Mouse (Mus musculus) heart, embryonic 16.5 days (tissue): ENCODE results near the gene Fam173a. TPM values are rescaled to one million over a fixed set of nuclear protein-coding genes. Genes with fewer than 3 reads are reported as not detected.
"Not testable (repeated sequence)": the region's sequence is repeated elsewhere in the genome, so short reads cannot be mapped to it uniquely, and the experiment has no call there.

Experiments used
- ATAC-seq: fragments of 200-750 bp; cut with Nextera tagmentation; replicated peaks from 2 replicates; pipeline ENCODE4 v1.8.0; 2017; ENCODE audit warnings: moderate number of reproducible peaks; ENCODE audit not compliant: insufficient read depth, low FRiP score; ENCODE audit errors: extremely low read depth
- H3K27ac ChIP-seq: fragments of 300-500 bp; sonication (generic); 2 replicates; pipeline ENCODE4 v1.5.1; 2014; ENCODE audit warnings: mild to moderate bottlenecking, low read length, control low read depth, moderate library complexity
- H3K27me3 ChIP-seq: fragments of 300-500 bp; sonication (generic); 2 replicates; pipeline ENCODE4 v1.6.1; 2014; ENCODE audit warnings: low read length, mixed read lengths; ENCODE audit not compliant: control insufficient read depth, insufficient read depth
- H3K36me3 ChIP-seq: fragments of 300-500 bp; sonication (generic); 2 replicates; pipeline ENCODE4 v1.6.1; 2014; ENCODE audit not compliant: control insufficient read depth, insufficient read depth
- H3K4me1 ChIP-seq: fragments of 300-500 bp; sonication (generic); 2 replicates; pipeline ENCODE4 v1.6.1; 2014; ENCODE audit warnings: low read length, mixed read lengths; ENCODE audit not compliant: control insufficient read depth, insufficient read depth
- H3K4me2 ChIP-seq: fragments of 300-500 bp; sonication (generic); 2 replicates; pipeline ENCODE4 v1.6.1; 2014; ENCODE audit warnings: low read depth, mild to moderate bottlenecking, control low read depth, low read length
- H3K4me3 ChIP-seq: fragments of 300-500 bp; sonication (generic); 2 replicates; pipeline ENCODE4 v1.5.1; 2014; ENCODE audit warnings: mild to moderate bottlenecking, control low read depth, low read length
- H3K9ac ChIP-seq: fragments of 300-500 bp; sonication (generic); 2 replicates; pipeline ENCODE4 v1.6.1; 2014; ENCODE audit warnings: low read length, control low read depth
- H3K9me3 ChIP-seq: fragments of 300-500 bp; sonication (generic); replicated peaks from 2 replicates; pipeline ENCODE4 v1.6.1; 2016; ENCODE audit warnings: low read length; ENCODE audit not compliant: control insufficient read depth
- WGBS: fragments of 180-500 bp; shearing (Covaris S2); extraction: QIAGEN DNeasy Blood & Tissue Kit; methylation state at CpG from one replicate; pipeline ENCODE4 v1.1.7; 2014; 5-methylcytosine and 5-hydroxymethylcytosine counted together
- microRNA-seq: library from miRNA; unstranded; fragments of <30 nt; microRNA quantifications from one replicate; pipeline ENCODE4, GENCODE M21; 2017
- polyA plus RNA-seq: library from polyadenylated mRNA; unstranded; fragments of >200 nt; fragmentation: Nextera tagmentation; extraction: Ambion mirVana; gene quantifications from 2 replicates; pipeline ENCODE4 v1.2.1, GENCODE M21; 2015

The Fam173a gene
- polyA plus RNA-seq, 1 experiment from 2014 or later = 65.1 TPM

DNA sequence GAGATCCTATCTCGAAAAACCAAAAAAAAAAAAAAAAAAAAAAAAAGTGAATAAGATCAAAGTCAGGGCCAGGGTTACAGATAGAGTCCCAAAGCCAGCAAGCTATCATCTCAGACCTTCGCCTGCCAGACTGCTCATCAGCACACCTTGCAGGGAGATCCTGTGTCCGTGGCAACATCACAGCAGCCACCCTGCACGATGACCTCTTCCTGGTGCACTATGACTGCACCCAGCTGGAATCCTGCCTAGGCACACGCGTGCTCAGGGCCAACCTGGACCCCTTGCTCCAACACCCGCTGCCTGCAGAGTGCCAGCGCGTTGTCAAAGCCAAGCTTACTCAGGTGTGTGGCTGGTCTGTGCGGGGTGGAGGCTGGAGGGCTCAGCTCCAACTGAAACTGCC lies 48.4 kb downstream of the Fam173a start:
- no peak overlapping the region for H3K27ac ChIP-seq
- no peaks in the 10 kb centered on the region for H3K36me3 ChIP-seq
- H3K9me3 ChIP-seq = no peaks in the 10 kb centered on the region
- H3K4me3 ChIP-seq = no peak overlapping the region
- no peak overlapping the region for H3K9ac ChIP-seq
- no peak for ATAC-seq
- H3K4me2 ChIP-seq = no peak overlapping the region
- WGBS = 69% methylated on average over 10 of the region's 10 CpGs
- H3K27me3 ChIP-seq = no peaks in the 10 kb centered on the region
- no peaks in the 10 kb centered on the region for H3K4me1 ChIP-seq

DNA sequence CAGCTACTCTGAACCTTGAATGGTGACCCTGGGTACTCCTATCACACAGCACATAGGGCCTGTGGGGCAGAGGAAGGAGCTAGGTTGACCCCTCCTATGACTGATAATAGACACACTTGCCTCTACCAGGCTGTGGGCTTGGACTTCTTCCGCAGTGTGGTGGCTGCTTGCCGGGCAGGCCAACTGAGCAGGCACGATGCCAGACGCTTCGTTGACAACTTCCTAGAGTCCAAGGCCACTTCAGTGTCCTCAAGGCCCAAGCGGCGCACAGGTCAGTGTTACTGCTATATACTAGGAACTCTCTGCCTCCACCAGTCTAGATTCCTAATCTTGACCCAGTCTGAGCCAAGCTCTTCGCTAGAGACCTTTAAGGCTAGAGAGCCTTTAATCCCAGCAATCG lies 48.9 kb downstream of the Fam173a start:
- Histone ChIP-seq H3K9me3 (no peaks in the 10 kb centered on the region), H3K9ac (no peak overlapping the region), H3K36me3 (no peaks in the 10 kb centered on the region), H3K4me1 (no peaks in the 10 kb centered on the region), H3K27ac (no peak overlapping the region), H3K27me3 (no peaks in the 10 kb centered on the region), H3K4me2 (no peak overlapping the region), H3K4me3 (no peak overlapping the region)
- ATAC-seq = no peak
- 81% methylated on average over 9 of the region's 9 CpGs for WGBS

DNA sequence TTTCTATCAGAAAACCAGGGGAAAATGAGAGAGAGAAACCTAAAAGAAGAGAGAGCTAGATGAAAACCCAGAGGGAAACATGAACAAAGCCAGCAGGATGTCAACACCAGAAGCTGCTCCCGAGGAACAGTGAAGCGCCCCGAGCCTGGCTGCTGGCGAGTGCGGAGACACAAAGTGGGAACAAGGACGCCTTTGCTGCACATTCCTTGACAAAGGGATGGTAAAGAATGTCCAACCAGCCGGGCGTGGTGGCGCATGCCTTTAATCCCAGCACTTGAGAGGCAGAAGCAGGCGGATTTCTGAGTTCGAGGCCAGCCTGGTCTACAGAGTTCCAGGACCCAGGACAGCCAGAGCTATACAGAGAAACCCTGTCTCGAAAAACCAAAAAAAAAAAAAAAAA lies 51.2 kb downstream of the Fam173a start:
- H3K36me3 ChIP-seq, H3K4me2 ChIP-seq, H3K9ac ChIP-seq, H3K27me3 ChIP-seq, ATAC-seq, H3K9me3 ChIP-seq, H3K4me3 ChIP-seq, H3K4me1 ChIP-seq, H3K27ac ChIP-seq: not testable (repeated sequence)
- 55% methylated on average over 12 of the region's 12 CpGs for WGBS

Small RNAs within 50 kb of the gene (microRNA-seq; reads per million reads assigned to microRNA genes)
- gene Gm25083 (not detected), gene Mir3082 (not detected), gene Mir6966 (0.79 reads per million)

Other genes starting within 250 kb of the Fam173a start
- gene Sox8, start 222.2 kb downstream of the Fam173a start, polyA plus RNA-seq = 0.54 and 0.82 TPM in 2 replicates
- 36.9 and 39.8 TPM in 2 replicates for gene Lmf1, start 213.8 kb downstream of the Fam173a start, polyA plus RNA-seq
- 0.60 and 2.2 TPM in 2 replicates for gene Gng13, start 75.7 kb downstream of the Fam173a start, polyA plus RNA-seq
- 16.7 and 17.2 TPM in 2 replicates for gene Chtf18, start 65.5 kb downstream of the Fam173a start, polyA plus RNA-seq
- gene Rpusd1, start 65.2 kb downstream of the Fam173a start, polyA plus RNA-seq = 12.7 and 13.7 TPM in 2 replicates
- 0.16 TPM in 2 replicates for gene Mslnl, start 56.9 kb downstream of the Fam173a start, polyA plus RNA-seq
- gene Msln, start 38.5 kb downstream of the Fam173a start, polyA plus RNA-seq = 50.0 and 51.1 TPM in 2 replicates
- gene Narfl, start 19.1 kb downstream of the Fam173a start, polyA plus RNA-seq = 38.3 and 39.7 TPM in 2 replicates
- 51.4 and 55.2 TPM in 2 replicates for gene Haghl, start 7.2 kb downstream of the Fam173a start, polyA plus RNA-seq
- 0.53 and 0.80 TPM in 2 replicates for gene Ccdc78, start 6.3 kb downstream of the Fam173a start, polyA plus RNA-seq
- gene AC134908.4, start 2.8 kb upstream of the Fam173a start, polyA plus RNA-seq = 0.26 and 0.54 TPM in 2 replicates
- 25.6 and 26.9 TPM in 2 replicates for gene Metrn, start 4.2 kb upstream of the Fam173a start, polyA plus RNA-seq
- gene Fbxl16, start 16.2 kb upstream of the Fam173a start, polyA plus RNA-seq = 0.75 and 0.81 TPM in 2 replicates
- 18.7 and 19.8 TPM in 2 replicates for gene Wdr24, start 30.7 kb upstream of the Fam173a start, polyA plus RNA-seq
- 35.0 and 36.6 TPM in 2 replicates for gene Jmjd8, start 36.0 kb upstream of the Fam173a start, polyA plus RNA-seq
- gene Stub1, start 40.5 kb upstream of the Fam173a start, polyA plus RNA-seq = 292 and 304 TPM in 2 replicates
- gene Rhbdl1, start 44.4 kb upstream of the Fam173a start, polyA plus RNA-seq = 1.6 and 1.7 TPM in 2 replicates
- 2.0 and 2.5 TPM in 2 replicates for gene Gm20683, start 48.9 kb upstream of the Fam173a start, polyA plus RNA-seq
- 31.6 and 32.7 TPM in 2 replicates for gene Rhot2, start 52.0 kb upstream of the Fam173a start, polyA plus RNA-seq
- 13.1 and 15.0 TPM in 2 replicates for gene Wdr90, start 68.6 kb upstream of the Fam173a start, polyA plus RNA-seq
- 225 and 234 TPM in 2 replicates for gene Mcrip2, start 75.9 kb upstream of the Fam173a start, polyA plus RNA-seq
- gene Mettl26, start 82.2 kb upstream of the Fam173a start, polyA plus RNA-seq = 35.1 and 37.1 TPM in 2 replicates
- gene Wfikkn1, start 88.0 kb upstream of the Fam173a start, polyA plus RNA-seq = 0.30 and 0.41 TPM in 2 replicates
- 14.5 and 18.7 TPM in 2 replicates for gene Rab40c, start 126.8 kb upstream of the Fam173a start, polyA plus RNA-seq
- 59.3 and 66.0 TPM in 2 replicates for gene Pigq, start 152.0 kb upstream of the Fam173a start, polyA plus RNA-seq
- gene Nhlrc4, start 152.1 kb upstream of the Fam173a start, polyA plus RNA-seq = 0.06 and 0.11 TPM in 2 replicates
- 0.11 TPM in 1 of 2 replicates, not detected in the other for gene A930017K11Rik, start 159.7 kb upstream of the Fam173a start, polyA plus RNA-seq
- 12.0 and 14.5 TPM in 2 replicates for gene Capn15, start 192.9 kb upstream of the Fam173a start, polyA plus RNA-seq